Mouse (Mus musculus): ENCODE data around the gene Olfr877.

The Olfr877 gene

DNA sequence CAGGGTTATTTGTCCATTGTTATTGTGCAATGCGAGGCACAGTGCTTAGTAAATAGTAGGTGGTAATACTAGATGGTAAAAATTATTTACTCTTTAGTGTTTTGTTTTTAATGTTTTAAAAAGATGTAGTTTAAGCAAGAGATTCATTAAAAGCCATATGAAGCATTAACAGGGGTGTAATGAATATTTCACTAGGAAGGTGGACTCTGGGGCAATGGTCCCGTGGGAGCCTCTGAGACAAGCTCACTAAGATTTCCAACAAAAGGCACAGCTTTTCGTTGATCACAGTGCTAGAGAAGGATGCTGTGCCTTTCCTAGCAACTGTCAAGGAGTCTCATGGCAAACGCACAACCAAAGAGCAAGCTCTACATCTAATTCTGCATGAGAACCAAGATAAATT is at the start of gene Olfr877:
Olfr877 (plus strand) TSS at position 301 of the 400 bp plus-strand sequence.
- no peak for DNase-seq (ENCODE audit: extremely low spot score, low spot score)

DNA sequence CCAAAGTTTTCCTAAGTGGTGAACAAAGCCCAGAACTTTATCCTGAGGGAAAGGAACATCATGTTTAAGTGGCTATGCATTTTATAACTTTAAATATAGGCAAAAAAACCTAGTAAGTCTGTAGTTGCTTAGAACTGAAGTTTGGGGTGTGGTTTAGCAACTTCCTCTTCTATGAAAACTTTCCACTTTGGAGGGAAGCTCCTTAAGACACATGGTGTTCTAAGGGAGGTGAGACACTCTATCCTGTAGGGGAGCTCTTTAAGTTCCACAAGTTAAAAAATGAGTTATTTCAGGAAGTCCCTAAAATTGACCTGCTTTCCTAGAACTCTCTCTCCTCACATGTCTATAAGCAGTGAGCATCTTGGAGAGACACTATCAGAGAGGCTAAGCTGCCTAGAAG is 46.8 kb upstream of the Olfr877 start:
- DNase-seq (ENCODE audit: extremely low spot score, low spot score): no peak

DNA sequence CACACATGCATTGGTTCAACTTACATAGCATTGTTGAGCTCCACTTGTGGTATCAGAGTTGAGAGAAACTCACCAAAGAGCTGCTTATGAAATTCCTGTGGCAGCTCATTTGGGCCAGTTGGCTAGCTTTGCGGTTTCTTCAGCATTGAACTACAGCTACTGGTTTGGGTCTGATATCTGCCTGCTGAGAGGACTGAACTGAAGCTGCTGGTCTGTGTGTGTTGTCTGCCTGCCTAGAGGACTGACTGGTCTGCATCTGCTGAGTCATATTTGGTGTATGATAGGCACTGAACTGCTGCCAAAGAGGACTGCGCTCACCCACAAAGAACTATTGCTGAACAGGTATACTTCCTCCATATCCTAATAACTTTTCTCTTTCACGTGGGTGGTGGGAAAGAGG is 45.6 kb upstream of the Olfr877 start:
- DNase-seq (ENCODE audit: extremely low spot score, low spot score): no peak

DNA sequence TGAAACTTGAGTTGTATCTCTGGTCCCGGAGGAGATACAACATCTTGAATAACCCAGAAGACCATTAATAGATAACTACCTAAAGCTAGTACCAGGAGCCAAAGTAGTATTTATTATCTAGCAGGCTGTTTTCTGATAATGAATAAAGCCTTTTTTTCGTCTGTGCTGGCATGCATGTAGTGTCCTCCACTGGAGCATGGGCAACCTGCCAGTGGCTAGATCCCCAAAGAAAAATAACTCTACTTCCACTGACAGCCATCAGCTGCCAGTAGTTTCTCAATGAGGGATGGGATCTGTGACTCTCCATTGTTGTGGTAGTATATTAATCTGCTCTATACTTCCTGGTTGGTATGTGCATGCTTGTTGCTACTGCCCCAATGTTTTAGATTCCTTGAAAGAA is 45.1 kb upstream of the Olfr877 start:
- no peak for DNase-seq (ENCODE audit: extremely low spot score, low spot score)

DNA sequence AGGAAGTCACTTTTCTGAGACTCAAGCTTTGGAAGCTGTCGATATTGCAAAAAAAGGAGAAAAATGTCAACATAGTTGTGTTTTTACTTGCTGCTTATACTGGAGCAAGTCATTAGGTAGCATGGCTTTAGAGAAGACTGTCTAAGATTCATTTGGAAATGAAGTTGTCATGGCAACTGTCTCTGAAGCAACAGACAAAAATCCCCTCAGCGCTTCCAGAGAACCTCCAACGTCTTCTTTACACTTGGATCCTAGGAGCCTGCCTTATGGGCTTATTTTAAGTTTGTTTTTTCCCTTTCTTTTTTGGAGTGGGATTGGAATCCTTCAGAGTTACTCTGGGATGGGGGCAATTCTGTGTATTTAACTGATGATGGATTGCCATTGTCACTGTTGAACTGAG is 39.4 kb upstream of the Olfr877 start:
- no peak for DNase-seq (ENCODE audit: extremely low spot score, low spot score)

DNA sequence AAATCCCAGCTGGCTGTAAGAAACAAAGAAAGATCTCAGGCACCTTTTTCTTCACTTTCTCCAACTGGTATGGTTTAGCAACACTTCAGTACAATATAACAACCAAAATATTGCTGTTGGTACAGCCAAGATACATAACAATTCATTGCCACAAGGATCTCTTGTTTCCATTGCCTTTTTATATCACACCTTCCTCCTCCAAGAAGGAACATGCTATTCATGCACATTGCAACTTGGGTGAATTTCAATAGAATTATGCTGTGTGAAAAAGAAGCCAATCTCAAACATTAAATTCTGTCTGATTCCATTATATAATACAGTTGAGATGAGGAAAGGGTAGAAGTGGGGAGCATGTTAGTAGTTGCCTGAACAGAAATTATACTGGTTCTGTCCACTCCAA is 24.2 kb upstream of the Olfr877 start:
- DNase-seq (ENCODE audit: extremely low spot score, low spot score): no peak

DNA sequence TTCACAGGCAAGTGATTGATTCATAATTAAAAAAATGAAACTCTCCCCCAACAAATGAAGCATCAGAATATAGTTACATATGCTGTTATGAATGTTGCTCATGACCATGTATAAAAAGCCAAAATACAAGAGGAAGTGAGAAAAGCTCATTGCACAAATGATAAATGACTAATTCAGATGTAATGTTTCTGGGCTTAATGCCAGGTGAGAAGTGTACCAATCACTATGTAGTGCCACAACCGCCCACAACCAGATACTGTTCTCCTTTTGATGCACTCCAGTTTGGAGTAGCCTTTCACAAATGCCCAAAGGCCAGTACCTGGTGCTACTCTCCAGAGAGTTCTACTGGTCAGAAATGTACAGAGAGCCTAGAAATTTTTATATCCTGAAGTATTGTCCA is 20.7 kb upstream of the Olfr877 start:
- DNase-seq (ENCODE audit: extremely low spot score, low spot score): no peak

DNA sequence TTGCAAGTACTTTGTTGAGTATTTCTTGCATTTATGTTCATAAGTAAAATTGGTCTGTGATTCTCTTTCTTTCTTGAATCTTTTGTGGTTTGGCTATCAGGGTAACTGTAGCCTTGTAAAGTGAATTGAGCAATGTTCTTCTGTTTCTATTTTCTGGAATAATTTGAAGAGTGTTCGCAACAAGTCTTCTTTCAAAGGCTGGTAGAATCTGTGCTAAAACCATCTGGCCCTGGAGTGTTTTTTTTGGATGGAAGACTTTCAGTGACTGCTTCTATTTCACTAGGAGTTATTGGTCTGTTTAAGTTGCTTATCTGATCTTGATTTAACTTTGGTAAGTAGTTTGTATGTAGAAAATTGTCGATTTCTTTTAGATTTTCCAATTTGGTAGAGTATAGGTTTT is 4.8 kb upstream of the Olfr877 start:
- DNase-seq (ENCODE audit: extremely low spot score, low spot score): no peak

DNA sequence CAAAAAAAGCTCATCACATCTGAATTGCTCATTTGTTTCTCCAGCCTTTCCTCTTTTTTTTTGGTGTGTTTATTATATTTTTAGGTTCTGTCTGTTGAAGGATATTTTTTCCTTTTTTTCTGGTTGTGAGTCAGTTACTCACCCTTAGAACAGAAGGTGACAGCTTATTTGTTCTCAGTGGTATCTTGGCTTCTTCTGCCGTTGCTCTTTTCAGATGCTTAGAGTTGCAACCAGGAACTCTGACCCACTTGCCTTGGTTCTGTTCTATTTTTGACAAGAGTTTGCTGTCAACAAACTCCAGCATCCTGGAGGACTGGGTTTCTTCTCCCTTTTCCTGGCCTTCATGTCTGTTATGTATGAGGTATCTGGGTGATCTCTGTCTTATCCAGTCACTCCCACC is 9.3 kb downstream of the Olfr877 start:
- no peak for DNase-seq (ENCODE audit: extremely low spot score, low spot score)

DNA sequence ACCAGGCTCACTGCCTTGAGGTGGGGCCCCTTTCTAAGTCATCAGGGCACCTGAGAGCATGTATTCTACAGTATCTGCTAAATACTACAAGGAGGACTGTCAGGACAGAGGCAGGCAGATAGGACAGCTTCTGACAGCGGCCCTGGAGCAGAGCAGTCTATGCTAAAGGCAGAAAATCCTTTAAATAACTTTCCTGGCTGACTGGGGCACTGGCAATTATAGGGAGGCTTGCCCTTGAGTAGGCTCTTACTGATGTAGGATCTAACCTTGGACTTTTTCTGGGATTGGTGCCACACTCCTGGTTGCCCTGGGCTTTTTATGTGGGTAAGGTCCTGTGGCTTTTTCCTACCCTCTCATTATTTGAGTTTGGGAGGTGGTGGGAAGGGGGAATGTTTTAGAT is 16.2 kb downstream of the Olfr877 start:
- no peak for DNase-seq (ENCODE audit: extremely low spot score, low spot score)

DNA sequence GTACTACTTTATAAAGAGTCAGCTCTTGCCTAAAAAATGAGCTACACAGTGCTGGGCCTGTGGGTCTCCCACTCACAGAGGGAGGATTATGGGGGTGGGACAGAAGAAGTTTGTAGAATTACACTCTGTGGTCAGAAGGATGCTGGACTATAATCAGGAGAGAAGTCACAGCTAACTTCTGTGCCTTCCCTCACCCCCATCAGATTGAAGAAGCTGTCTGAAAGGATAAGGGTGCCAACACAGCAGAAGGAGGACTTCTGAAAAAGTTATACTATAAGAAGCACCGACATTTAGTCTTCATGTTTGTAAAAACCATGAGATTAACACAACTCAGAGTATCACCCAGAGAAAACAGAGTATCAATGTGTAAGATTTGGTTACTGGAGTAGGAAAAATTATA is 17.0 kb downstream of the Olfr877 start:
- DNase-seq (ENCODE audit: extremely low spot score, low spot score): no peak

DNA sequence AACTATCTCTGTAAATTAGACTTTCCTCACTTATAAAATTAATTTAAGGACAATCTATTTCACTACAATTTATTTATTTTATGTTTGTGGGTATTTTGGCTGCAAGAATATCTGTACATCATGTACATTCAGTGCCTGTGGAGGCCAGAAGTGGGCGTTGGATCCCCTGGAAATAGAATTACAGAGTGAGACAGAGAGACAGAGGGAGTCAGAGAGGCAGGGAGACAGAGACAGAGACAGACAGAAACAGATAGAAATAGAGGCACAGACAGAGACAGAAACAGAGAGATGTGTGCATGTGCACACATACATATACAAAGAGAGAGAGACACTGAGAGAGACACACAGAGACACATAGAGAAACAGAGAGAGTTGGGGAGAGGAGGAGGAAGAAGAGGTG is 17.5 kb downstream of the Olfr877 start:
- DNase-seq (ENCODE audit: extremely low spot score, low spot score): no peak

DNA sequence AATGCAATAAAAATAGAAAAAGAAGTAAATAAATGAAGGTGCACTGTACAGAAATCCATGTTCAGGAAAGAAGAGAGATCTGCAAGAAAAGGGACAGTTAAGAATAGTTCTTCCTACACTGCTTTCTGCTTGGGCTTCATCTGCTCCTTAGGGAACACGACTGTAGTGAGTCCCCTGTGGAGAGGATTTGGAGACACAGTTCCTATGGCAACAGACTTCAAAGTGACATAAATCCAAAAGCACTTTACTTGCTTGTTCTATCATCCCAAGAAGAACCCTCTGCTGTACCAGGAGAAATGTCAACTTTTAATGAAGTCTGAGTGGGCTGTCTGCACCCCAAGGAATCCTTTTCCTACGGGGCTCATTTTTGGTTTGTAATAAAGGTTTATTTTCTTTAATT is 36.9 kb downstream of the Olfr877 start:
- no peak for DNase-seq (ENCODE audit: extremely low spot score, low spot score)

DNA sequence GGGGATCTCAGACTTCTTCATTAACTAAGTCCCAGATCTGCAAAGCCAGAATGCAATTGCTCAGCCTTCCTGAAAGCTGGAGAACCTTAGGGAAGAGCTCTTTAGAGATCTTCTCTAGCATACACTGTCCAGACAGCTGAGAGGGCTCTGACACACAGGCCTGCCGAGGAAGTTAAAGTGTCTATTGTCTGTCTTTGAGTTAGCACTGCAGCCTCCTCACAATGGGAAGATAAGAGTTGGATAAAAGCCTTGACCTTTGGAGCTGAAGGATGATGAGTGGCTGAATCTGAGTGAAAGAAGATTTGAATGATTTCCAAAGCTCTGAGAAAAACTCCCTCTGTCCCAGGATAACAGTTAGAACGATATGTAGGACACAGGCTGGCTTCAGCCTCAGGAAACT is 42.6 kb downstream of the Olfr877 start, which contains the start of gene Olfr145:
Olfr145 (plus strand) TSS at position 64 of the 400 bp plus-strand sequence.
- no peak for DNase-seq (ENCODE audit: extremely low spot score, low spot score)

DNA sequence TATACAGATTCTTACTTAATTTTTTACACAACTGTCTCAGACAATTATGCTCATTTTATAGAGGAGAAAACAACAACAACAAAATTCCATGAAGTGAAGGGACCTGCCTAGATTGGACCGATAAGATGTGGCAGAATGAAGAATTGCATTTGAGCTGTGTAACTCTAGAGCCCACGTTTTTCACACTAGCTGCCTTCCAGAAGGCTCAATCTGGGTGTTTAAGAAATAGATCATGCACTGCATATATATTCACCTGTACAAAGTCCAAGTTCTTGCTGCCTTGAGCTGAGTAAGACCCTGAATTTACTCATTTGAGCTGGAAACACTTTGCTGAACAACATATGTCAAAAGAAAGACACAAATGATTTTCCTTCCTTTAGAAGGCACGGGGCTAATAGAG is 51.5 kb downstream of the Olfr877 start:
- DNase-seq (ENCODE audit: extremely low spot score, low spot score): no peak

Measured in neural tube, embryonic 10.5 days (tissue).